Mouse (Mus musculus) intestine, postnatal 0 days (tissue): Measurements from ENCODE around the gene Magea2. TPM values are rescaled to one million over a fixed set of nuclear protein-coding genes. Genes with fewer than 3 reads are reported as not detected.
"Not testable (repeated sequence)": the region's sequence is repeated elsewhere in the genome, so short reads cannot be mapped to it uniquely, and the experiment has no call there.

Experiments
- ATAC-seq: fragments of 200-750 bp; cut with Nextera tagmentation; 2 replicates; pipeline ENCODE4 v1.8.0; 2017; ENCODE audit warnings: mild to moderate bottlenecking, moderate TSS enrichment, moderate library complexity
- H3K27ac ChIP-seq: fragments of 300-500 bp; sonication (generic); 2 replicates; pipeline ENCODE4 v1.5.1; 2014; ENCODE audit warnings: mild to moderate bottlenecking, low read depth, low read length, moderate library complexity
- H3K27me3 ChIP-seq: fragments of 300-500 bp; sonication (generic); replicated peaks from 2 replicates; pipeline ENCODE4 v1.6.1; 2014; ENCODE audit warnings: low read length, mixed read lengths; ENCODE audit not compliant: control insufficient read depth, insufficient read depth
- H3K36me3 ChIP-seq: fragments of 300-500 bp; sonication (generic); 2 replicates; pipeline ENCODE4 v1.6.1; 2014; ENCODE audit warnings: mild to moderate bottlenecking, moderate library complexity; ENCODE audit not compliant: control insufficient read depth, insufficient read depth
- H3K4me1 ChIP-seq: fragments of 300-500 bp; sonication (generic); replicated peaks from 2 replicates; pipeline ENCODE4 v1.6.1; 2014; ENCODE audit warnings: antibody characterized with exemption, low read length, mixed read lengths; ENCODE audit not compliant: control insufficient read depth, insufficient read depth
- H3K4me2 ChIP-seq: fragments of 300-500 bp; sonication (generic); replicated peaks from 2 replicates; pipeline ENCODE4 v1.6.1; 2014; ENCODE audit warnings: low read depth, mild to moderate bottlenecking, moderate library complexity
- H3K4me3 ChIP-seq: fragments of 300-500 bp; sonication (generic); 2 replicates; pipeline ENCODE4 v1.5.1; 2014; ENCODE audit warnings: low read depth, low read length
- H3K9ac ChIP-seq: fragments of 300-500 bp; sonication (generic); 2 replicates; pipeline ENCODE4 v1.6.1; 2014; ENCODE audit warnings: mild to moderate bottlenecking, low read depth, low read length
- H3K9me3 ChIP-seq: fragments of 300-500 bp; sonication (generic); 2 replicates; pipeline ENCODE4 v1.6.1; 2016; ENCODE audit warnings: mixed run types; ENCODE audit not compliant: control insufficient read depth
- CTCF ChIP-seq: sonication (generic); IDR thresholded peaks from 2 replicates; pipeline ENCODE4 v1.5.1; 2016; ENCODE audit warnings: low read depth, mild to moderate bottlenecking, control low read depth, antibody characterized with exemption, moderate library complexity
- WGBS: fragments of 180-500 bp; shearing (Covaris S2); extraction: QIAGEN DNeasy Blood & Tissue Kit; methylation state at CpG from one replicate; pipeline ENCODE4 v1.1.7; 2014; 5-methylcytosine and 5-hydroxymethylcytosine counted together
- polyA plus RNA-seq: library from polyadenylated mRNA; unstranded; fragments of >200 nt; fragmentation: Nextera tagmentation; extraction: Ambion mirVana; gene quantifications from 2 replicates; pipeline ENCODE4 v1.2.1, GENCODE M21; 2015

The Magea2 gene
- not detected in 2 replicates for polyA plus RNA-seq

DNA sequence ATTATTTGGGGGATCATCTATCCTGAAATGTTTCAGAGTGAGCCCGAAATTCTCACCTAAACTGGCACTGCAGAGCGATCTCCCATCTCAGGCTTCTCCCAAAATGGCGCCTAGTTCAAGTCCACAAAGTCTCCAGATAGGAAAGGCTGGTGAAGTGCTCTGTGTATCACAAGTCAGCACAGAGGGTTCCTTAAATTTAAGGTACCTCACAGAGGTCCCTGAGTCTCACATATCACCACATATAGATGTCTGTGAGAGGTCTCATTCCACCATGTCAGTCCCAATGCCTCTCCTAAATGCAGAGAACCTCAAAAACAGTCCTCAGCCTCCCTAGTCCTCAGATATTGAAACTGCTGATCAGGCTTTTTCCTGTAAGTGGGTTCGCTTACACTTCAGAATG, at the start of gene Magea2:
TSS of gene Magea2 (minus strand) at position 101 of the 400 bp plus-strand sequence.
- 73% methylated on average over 3 of the region's 4 CpGs for WGBS
- H3K4me3 ChIP-seq, H3K9ac ChIP-seq, H3K27me3 ChIP-seq, H3K4me1 ChIP-seq, H3K36me3 ChIP-seq, H3K27ac ChIP-seq, H3K9me3 ChIP-seq, ATAC-seq, H3K4me2 ChIP-seq: not testable (repeated sequence)

DNA sequence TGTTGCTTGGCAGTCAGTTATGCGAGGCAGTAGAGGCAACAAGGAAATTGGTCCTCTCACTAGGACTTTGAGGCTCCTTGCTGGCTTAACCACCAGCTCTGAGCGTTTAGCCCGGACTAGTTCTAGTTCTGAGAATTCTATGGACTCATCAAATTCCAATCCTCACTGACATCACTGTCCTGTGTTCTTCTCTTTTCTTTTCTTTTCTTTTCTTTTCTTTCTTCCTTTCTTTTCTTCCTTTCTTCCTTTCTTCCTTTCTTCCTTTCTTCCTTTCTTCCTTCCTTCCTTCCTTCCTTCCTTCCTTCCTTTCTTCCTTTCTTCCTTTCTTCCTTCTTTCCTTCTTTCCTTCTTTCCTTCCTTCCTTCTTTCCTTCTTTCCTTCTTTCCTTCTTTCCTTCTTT, 34.8 kb upstream of the Magea2 start, which contains the start of gene Cldn34b2:
TSS of gene Cldn34b2 (minus strand) at position 101 of the 400 bp plus-strand sequence.
- 84% methylated on average over 3 of the region's 3 CpGs for WGBS
- H3K27ac ChIP-seq, H3K9ac ChIP-seq, H3K4me2 ChIP-seq, H3K4me1 ChIP-seq, H3K27me3 ChIP-seq, H3K9me3 ChIP-seq, H3K4me3 ChIP-seq, ATAC-seq, H3K36me3 ChIP-seq: not testable (repeated sequence)

DNA sequence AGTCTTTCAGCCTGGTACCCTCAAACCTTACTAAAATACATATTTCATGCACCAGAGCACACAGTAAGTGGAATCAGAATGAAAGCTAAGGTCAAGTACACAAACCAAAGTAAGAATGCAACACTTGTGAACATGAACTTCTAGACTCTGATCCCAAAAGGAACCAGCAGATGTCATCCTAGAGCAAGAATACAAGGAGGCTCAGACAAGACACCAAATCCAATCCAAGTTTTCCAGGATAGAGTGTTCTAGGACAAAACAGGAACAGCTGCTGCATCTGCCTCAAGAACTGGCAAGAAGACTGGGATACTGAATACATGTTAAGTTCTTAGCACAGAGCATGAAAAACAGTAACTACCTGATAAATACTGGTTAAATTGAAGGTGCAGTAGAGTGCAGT, 4.6 kb upstream of the Magea2 start:
- no peaks in the 10 kb centered on the region for H3K4me1 ChIP-seq
- ATAC-seq = no peak
- no peak overlapping the region for H3K4me2 ChIP-seq
- H3K27me3 ChIP-seq = no peaks in the 10 kb centered on the region
- H3K36me3 ChIP-seq = no peaks in the 10 kb centered on the region
- TF ChIP-seq CTCF = peak; percentile 65
- H3K9ac ChIP-seq = no peak overlapping the region
- no peaks in the 10 kb centered on the region for H3K9me3 ChIP-seq
- H3K4me3 ChIP-seq = no peak overlapping the region
- no peak overlapping the region for H3K27ac ChIP-seq

DNA sequence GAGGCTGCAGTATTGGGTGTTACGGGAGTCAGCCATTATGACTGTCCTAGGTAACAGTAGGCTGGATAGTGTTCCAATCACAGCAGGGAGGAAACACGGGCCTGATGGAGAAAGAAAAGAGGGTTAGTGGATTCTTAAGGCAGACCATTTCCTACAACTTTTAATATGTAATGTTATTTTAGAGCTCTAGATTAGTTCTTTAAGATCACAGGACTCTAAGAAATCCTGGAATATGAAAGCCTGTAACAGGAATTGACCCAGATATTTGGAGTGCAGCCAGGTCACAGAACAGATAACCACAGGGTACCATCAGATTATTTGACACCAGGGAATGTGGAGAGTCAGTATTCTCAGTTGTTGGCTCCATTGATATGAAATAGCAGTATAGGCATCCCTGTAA, 3.8 kb downstream of the Magea2 start, which contains the start of gene Magea1:
TSS of gene Magea1 (minus strand) at position 101 of the 400 bp plus-strand sequence.
- H3K27me3 ChIP-seq, H3K9ac ChIP-seq, H3K9me3 ChIP-seq, H3K27ac ChIP-seq, H3K36me3 ChIP-seq, H3K4me3 ChIP-seq, ATAC-seq, H3K4me1 ChIP-seq, H3K4me2 ChIP-seq: not testable (repeated sequence)
- WGBS = 83% methylated on average over 1 of the region's 2 CpGs

DNA sequence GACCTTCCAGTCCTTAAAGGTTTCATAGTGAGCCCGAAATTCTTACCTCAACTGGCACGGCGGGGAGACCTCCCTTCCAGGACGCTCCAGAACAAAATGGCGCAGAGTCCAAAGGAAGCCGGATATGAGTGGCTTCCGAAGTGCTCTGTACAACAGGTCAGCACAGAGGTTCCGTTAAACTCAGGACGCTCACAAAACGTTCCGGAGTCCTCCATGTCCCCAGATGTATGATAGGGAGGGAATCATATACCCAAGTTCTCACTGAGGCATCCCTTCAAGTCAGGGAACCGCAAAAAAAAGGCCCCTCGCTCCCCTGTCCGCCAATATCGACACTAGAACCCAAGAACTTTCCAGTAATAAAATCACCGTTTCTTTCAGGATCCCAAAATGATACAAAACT, 30.4 kb downstream of the Magea2 start, which contains the start of gene Magea5:
TSS of gene Magea5 (minus strand) at position 101 of the 400 bp plus-strand sequence.
- not testable (repeated sequence) for H3K4me3 ChIP-seq, H3K27ac ChIP-seq, H3K36me3 ChIP-seq, H3K4me2 ChIP-seq, ATAC-seq, H3K27me3 ChIP-seq, H3K9me3 ChIP-seq, H3K4me1 ChIP-seq, H3K9ac ChIP-seq
- 87% methylated on average over 12 of the region's 16 CpGs for WGBS

DNA sequence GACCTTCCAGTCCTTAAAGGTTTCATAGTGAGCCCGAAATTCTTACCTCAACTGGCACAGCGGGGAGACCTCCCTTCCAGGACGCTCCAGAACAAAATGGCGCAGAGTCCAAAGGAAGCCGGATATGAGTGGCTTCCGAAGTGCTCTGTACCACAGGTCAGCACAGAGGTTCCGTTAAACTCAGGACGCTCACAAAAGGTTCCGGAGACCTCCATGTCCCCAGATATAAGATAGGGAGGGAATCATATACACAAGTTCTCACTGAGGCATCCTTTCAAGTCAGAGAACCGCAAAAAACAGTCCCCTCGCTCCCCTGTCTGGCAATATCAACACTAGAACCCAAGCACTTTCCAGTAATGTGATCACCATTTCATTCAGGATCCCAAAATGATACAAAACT, 97.7 kb downstream of the Magea2 start, which contains the start of gene Magea8:
TSS of gene Magea8 (minus strand) at position 101 of the 400 bp plus-strand sequence.
- not testable (repeated sequence) for H3K4me3 ChIP-seq, H3K36me3 ChIP-seq, H3K27ac ChIP-seq, H3K9ac ChIP-seq, H3K4me1 ChIP-seq, H3K9me3 ChIP-seq, ATAC-seq, H3K4me2 ChIP-seq, H3K27me3 ChIP-seq
- 88% methylated on average over 10 of the region's 11 CpGs for WGBS

Other genes starting within 250 kb of the Magea2 start
- not detected in 2 replicates for gene Cldn34b1, start 203.4 kb downstream of the Magea2 start, polyA plus RNA-seq
- not detected in 2 replicates for gene Magea6, start 157.7 kb downstream of the Magea2 start, polyA plus RNA-seq
- not detected in 2 replicates for gene Magea3, start 144.2 kb downstream of the Magea2 start, polyA plus RNA-seq
- gene Magea8, start 97.8 kb downstream of the Magea2 start, polyA plus RNA-seq = not detected in 2 replicates
- not detected in 2 replicates for gene Magea5, start 30.5 kb downstream of the Magea2 start, polyA plus RNA-seq
- gene Magea1, start 3.9 kb downstream of the Magea2 start, polyA plus RNA-seq = not detected in 2 replicates
- not detected in 2 replicates for gene Cldn34b2, start 34.7 kb upstream of the Magea2 start, polyA plus RNA-seq
- gene Sat1, start 122.8 kb upstream of the Magea2 start, polyA plus RNA-seq = 790 and 828 TPM in 2 replicates
- gene Acot9, start 168.8 kb upstream of the Magea2 start, polyA plus RNA-seq = 26.2 and 26.3 TPM in 2 replicates
- 107 and 117 TPM in 2 replicates for gene Prdx4, start 247.1 kb upstream of the Magea2 start, polyA plus RNA-seq